Mouse (Mus musculus): ENCODE measurements around the gene Fgf12. TPM values are rescaled to one million over a fixed set of nuclear protein-coding genes. Genes with fewer than 3 reads are reported as not detected.

Fgf12 gene
- polyA plus RNA-seq, 1 experiment = not detected

DNA sequence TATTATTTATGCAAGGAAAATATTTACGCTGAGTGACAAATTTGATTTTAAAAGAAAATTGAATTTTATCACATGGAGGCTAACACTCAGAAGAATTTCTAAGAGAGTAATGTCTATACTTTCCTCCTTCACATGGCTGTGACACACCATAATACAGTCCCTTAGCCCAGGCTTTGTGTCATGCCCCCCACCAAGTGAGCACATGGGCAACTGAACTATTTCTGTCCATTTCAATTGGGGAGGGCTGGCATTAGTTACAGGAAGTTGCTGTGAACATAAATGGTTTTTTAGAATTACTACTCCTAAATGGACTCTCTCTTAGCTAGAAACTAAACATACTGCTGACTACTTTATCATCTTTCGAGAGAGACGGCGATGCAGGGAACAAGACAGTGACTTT, 276.2 kb downstream of the Fgf12 start:
- H3ac ChIP-seq (ENCODE audit: control insufficient read depth, insufficient read length, low read depth) = no peak overlapping the region
- H3K79me3 ChIP-seq (ENCODE audit: low read depth) = no peaks in the 10 kb centered on the region
- no peaks in the 10 kb centered on the region for H3K79me2 ChIP-seq (ENCODE audit: control insufficient read depth, insufficient read depth)
- no peaks in the 10 kb centered on the region for H3K27me3 ChIP-seq (ENCODE audit: control insufficient read depth, insufficient read depth, insufficient read length)
- no peak for TF ChIP-seq USF1 (IDR thresholded peaks at IDR 0.05; ENCODE audit: low read depth)
- TF ChIP-seq MYOD1 (IDR thresholded peaks at IDR 0.05; ENCODE audit: control insufficient read depth, insufficient read length, low read depth) = no peak
- no peak for TF ChIP-seq CEBPB (IDR thresholded peaks at IDR 0.05; ENCODE audit: low read depth)
- TF ChIP-seq FOSL1 (IDR thresholded peaks at IDR 0.05; ENCODE audit: insufficient read depth, low read length, poor library complexity, severe bottlenecking) = no peak
- no peak for TF ChIP-seq MAX (IDR thresholded peaks at IDR 0.05)
- TF ChIP-seq CTCF (IDR thresholded peaks at IDR 0.05; ENCODE audit: control insufficient read depth, insufficient read depth, insufficient read length) = no peak
- H3K4me3 ChIP-seq (ENCODE audit: insufficient read depth, poor library complexity, severe bottlenecking) = no peak overlapping the region
- H3K36me3 ChIP-seq (ENCODE audit: control insufficient read depth, insufficient read depth) = no peaks in the 10 kb centered on the region

DNA sequence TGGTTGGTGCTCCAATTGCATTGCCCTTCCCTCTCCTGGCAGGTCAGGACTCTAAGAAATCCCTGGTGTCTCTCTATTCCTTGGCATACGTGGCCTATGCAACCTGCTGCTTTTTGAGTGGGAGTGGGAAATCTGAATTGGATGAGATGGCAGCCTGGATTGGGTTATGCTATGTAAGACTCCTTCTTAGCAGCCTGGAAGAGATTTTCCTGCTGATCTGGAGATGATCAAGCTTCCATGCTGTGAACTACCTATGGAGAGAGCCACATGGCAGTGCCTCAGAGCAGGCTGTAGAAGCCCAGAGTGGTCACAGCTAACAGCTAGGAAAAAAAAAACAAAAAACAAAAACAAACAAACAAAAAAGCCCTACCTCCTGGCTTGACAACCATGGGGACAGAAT, 277.3 kb downstream of the Fgf12 start:
- H3K79me3 ChIP-seq (ENCODE audit: low read depth) = no peaks in the 10 kb centered on the region
- H3K36me3 ChIP-seq (ENCODE audit: control insufficient read depth, insufficient read depth) = no peaks in the 10 kb centered on the region
- H3ac ChIP-seq (ENCODE audit: control insufficient read depth, insufficient read length, low read depth) = no peak overlapping the region
- H3K4me3 ChIP-seq (ENCODE audit: insufficient read depth, poor library complexity, severe bottlenecking) = no peak overlapping the region
- TF ChIP-seq MAX (IDR thresholded peaks at IDR 0.05) (no peak), MYOD1 (IDR thresholded peaks at IDR 0.05; ENCODE audit: control insufficient read depth, insufficient read length, low read depth) (no peak), USF1 (IDR thresholded peaks at IDR 0.05; ENCODE audit: low read depth) (no peak), CTCF (IDR thresholded peaks at IDR 0.05; ENCODE audit: control insufficient read depth, insufficient read depth, insufficient read length) (no peak), MYOG (IDR thresholded peaks at IDR 0.05; ENCODE audit: control insufficient read depth, extremely low read depth, insufficient read length) (no peak), FOSL1 (IDR thresholded peaks at IDR 0.05; ENCODE audit: insufficient read depth, low read length, poor library complexity, severe bottlenecking) (no peak), CEBPB (IDR thresholded peaks at IDR 0.05; ENCODE audit: low read depth) (no peak)
- no peaks in the 10 kb centered on the region for H3K27me3 ChIP-seq (ENCODE audit: control insufficient read depth, insufficient read depth, insufficient read length)
- no peaks in the 10 kb centered on the region for H3K79me2 ChIP-seq (ENCODE audit: control insufficient read depth, insufficient read depth)

DNA sequence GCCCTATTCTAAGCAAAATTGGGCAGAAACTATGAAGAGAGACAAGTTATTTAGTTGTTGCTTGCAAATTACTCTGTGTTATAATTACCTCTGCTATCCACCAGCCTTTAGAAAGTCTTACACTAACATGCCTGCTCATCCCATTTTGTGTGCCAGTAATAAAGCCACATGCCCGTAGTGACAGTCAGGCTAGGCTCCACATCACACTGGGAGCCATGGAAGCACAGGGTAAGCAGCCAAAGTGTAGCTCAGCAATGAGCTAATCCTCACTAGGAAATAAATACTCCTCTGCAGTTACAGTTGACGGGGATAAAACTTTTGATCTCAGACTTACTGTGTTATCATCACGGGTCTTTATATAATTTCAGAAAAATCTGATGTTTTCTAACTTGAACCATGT, 298.0 kb downstream of the Fgf12 start:
- H3K27me3 ChIP-seq (ENCODE audit: control insufficient read depth, insufficient read depth, insufficient read length) = no peaks in the 10 kb centered on the region
- H3K79me2 ChIP-seq (ENCODE audit: control insufficient read depth, insufficient read depth) = no peaks in the 10 kb centered on the region
- no peak overlapping the region for H3K4me3 ChIP-seq (ENCODE audit: insufficient read depth, poor library complexity, severe bottlenecking)
- H3K36me3 ChIP-seq (ENCODE audit: control insufficient read depth, insufficient read depth) = no peaks in the 10 kb centered on the region
- no peaks in the 10 kb centered on the region for H3K79me3 ChIP-seq (ENCODE audit: low read depth)
- H3ac ChIP-seq (ENCODE audit: control insufficient read depth, insufficient read length, low read depth) = no peak overlapping the region
- TF ChIP-seq MYOG (IDR thresholded peaks at IDR 0.05; ENCODE audit: control insufficient read depth, extremely low read depth, insufficient read length) (no peak), MYOD1 (IDR thresholded peaks at IDR 0.05; ENCODE audit: control insufficient read depth, insufficient read length, low read depth) (no peak), MAX (IDR thresholded peaks at IDR 0.05) (no peak), FOSL1 (IDR thresholded peaks at IDR 0.05; ENCODE audit: insufficient read depth, low read length, poor library complexity, severe bottlenecking) (no peak), CEBPB (IDR thresholded peaks at IDR 0.05; ENCODE audit: low read depth) (no peak), USF1 (IDR thresholded peaks at IDR 0.05; ENCODE audit: low read depth) (no peak), CTCF (IDR thresholded peaks at IDR 0.05; ENCODE audit: control insufficient read depth, insufficient read depth, insufficient read length) (no peak)

DNA sequence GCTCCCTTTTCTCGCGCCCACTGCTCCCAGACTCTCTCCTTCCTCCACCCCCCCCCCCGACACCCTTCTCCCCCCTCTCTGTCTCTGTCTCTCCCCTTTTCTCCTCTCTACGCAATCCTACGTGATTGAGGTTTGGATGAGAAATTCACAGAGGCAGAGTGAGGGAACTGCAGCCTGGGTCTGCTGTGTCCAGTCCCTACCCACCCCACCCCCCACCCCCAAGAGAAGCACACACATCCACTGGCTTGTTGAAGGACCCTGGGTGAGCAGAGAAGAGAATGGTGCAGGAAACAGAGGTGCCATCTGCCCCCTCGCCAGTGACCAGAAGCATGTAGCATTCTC, 305.8 kb downstream of the Fgf12 start:
- H3K36me3 ChIP-seq (ENCODE audit: control insufficient read depth, insufficient read depth) = no peaks in the 10 kb centered on the region
- no peaks in the 10 kb centered on the region for H3K27me3 ChIP-seq (ENCODE audit: control insufficient read depth, insufficient read depth, insufficient read length)
- TF ChIP-seq MYOD1 (IDR thresholded peaks at IDR 0.05; ENCODE audit: control insufficient read depth, insufficient read length, low read depth) = no peak
- no peak for TF ChIP-seq MAX (IDR thresholded peaks at IDR 0.05)
- TF ChIP-seq USF1 (IDR thresholded peaks at IDR 0.05; ENCODE audit: low read depth) = no peak
- no peak for TF ChIP-seq FOSL1 (IDR thresholded peaks at IDR 0.05; ENCODE audit: insufficient read depth, low read length, poor library complexity, severe bottlenecking)
- no peak for TF ChIP-seq CTCF (IDR thresholded peaks at IDR 0.05; ENCODE audit: control insufficient read depth, insufficient read depth, insufficient read length)
- no peak for TF ChIP-seq CEBPB (IDR thresholded peaks at IDR 0.05; ENCODE audit: low read depth)
- no peak for TF ChIP-seq MYOG (IDR thresholded peaks at IDR 0.05; ENCODE audit: control insufficient read depth, extremely low read depth, insufficient read length)
- no peaks in the 10 kb centered on the region for H3K79me3 ChIP-seq (ENCODE audit: low read depth)
- H3K79me2 ChIP-seq (ENCODE audit: control insufficient read depth, insufficient read depth) = no peaks in the 10 kb centered on the region
- no peak overlapping the region for H3K4me3 ChIP-seq (ENCODE audit: insufficient read depth, poor library complexity, severe bottlenecking)
- H3ac ChIP-seq (ENCODE audit: control insufficient read depth, insufficient read length, low read depth) = no peak overlapping the region

DNA sequence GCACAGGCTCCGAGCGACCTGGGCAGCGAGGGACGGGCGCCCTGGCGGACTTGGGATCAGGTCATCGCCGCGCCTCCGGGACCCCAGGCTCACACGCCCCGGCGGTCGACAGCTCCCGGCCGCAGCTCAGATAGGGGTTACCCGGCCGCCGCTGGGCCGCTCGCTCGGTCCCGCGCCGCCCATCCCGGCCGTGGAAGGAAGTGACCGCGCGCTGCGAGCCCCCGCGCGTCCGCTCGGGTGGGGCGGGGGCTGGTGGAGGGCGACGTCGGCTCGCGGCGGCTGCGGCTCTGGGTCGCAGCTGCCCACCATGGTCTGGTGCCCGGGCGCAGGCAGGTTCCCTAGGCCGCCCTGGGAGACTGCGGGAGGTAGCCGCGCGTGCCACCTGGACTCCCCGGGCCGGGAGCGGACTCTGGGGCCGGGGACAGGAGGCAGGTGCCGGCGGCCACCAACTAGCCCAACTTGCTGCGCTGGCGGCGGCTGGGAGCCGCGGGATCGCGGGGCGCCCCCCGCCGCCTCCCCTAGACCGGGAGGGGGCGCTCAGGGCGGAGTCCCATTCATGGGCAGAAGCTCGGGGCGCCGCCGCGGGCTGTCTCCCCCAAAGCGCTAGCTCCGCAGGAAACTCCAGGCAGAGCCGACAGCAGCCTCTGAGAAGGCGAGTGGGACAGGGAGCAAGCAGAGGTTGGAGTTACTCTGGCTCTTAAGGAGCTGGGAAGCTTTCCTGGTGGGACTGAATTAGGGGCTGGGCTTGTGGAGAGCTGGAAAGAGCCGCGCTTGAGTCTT, 306.3 kb downstream of the Fgf12 start:
- H3K79me2 ChIP-seq (ENCODE audit: control insufficient read depth, insufficient read depth) = no peaks in the 10 kb centered on the region
- H3K4me3 ChIP-seq (ENCODE audit: insufficient read depth, poor library complexity, severe bottlenecking) = no peak overlapping the region
- H3K79me3 ChIP-seq (ENCODE audit: low read depth) = no peaks in the 10 kb centered on the region
- no peak for TF ChIP-seq MYOD1 (IDR thresholded peaks at IDR 0.05; ENCODE audit: control insufficient read depth, insufficient read length, low read depth)
- TF ChIP-seq MAX (IDR thresholded peaks at IDR 0.05) = no peak
- TF ChIP-seq CEBPB (IDR thresholded peaks at IDR 0.05; ENCODE audit: low read depth) = no peak
- no peak for TF ChIP-seq FOSL1 (IDR thresholded peaks at IDR 0.05; ENCODE audit: insufficient read depth, low read length, poor library complexity, severe bottlenecking)
- no peak for TF ChIP-seq CTCF (IDR thresholded peaks at IDR 0.05; ENCODE audit: control insufficient read depth, insufficient read depth, insufficient read length)
- no peak for TF ChIP-seq MYOG (IDR thresholded peaks at IDR 0.05; ENCODE audit: control insufficient read depth, extremely low read depth, insufficient read length)
- TF ChIP-seq USF1 (IDR thresholded peaks at IDR 0.05; ENCODE audit: low read depth) = no peak
- H3K36me3 ChIP-seq (ENCODE audit: control insufficient read depth, insufficient read depth) = no peaks in the 10 kb centered on the region
- no peak overlapping the region for H3ac ChIP-seq (ENCODE audit: control insufficient read depth, insufficient read length, low read depth)
- no peaks in the 10 kb centered on the region for H3K27me3 ChIP-seq (ENCODE audit: control insufficient read depth, insufficient read depth, insufficient read length)

All from C2C12 (cell line).